Mouse (Mus musculus) stomach, postnatal 0 days (tissue): ENCODE data around the gene Phf1. TPM values are rescaled to one million over a fixed set of nuclear protein-coding genes. Genes with fewer than 3 reads are reported as not detected.
A peak's percentile ranks its signal among the peaks of the same experiment; 100 is the strongest.

Experiments
- ATAC-seq: fragments of 200-750 bp; cut with Nextera tagmentation; 2 replicates; pipeline ENCODE4 v1.8.0; 2017; ENCODE audit not compliant: low FRiP score, low TSS enrichment
- DNase-seq: peaks from one replicate; pipeline ENCODE4 v3.0.0-alpha.2; 2016; ENCODE audit warnings: low spot score
- H3K27ac ChIP-seq: fragments of 300-500 bp; sonication (generic); replicated peaks from 2 replicates; pipeline ENCODE4 v1.5.1; 2014; ENCODE audit warnings: mild to moderate bottlenecking, control low read depth
- H3K27me3 ChIP-seq: fragments of 300-500 bp; sonication (generic); 2 replicates; pipeline ENCODE4 v1.6.1; 2014; ENCODE audit warnings: low read length; ENCODE audit not compliant: control insufficient read depth, insufficient read depth
- H3K36me3 ChIP-seq: fragments of 300-500 bp; sonication (generic); 2 replicates; pipeline ENCODE4 v1.6.1; 2014; ENCODE audit warnings: low read length, mixed read lengths; ENCODE audit not compliant: control insufficient read depth, insufficient read depth
- H3K4me1 ChIP-seq: fragments of 300-500 bp; sonication (generic); replicated peaks from 2 replicates; pipeline ENCODE4 v1.6.1; 2014; ENCODE audit warnings: antibody characterized with exemption; ENCODE audit not compliant: control insufficient read depth, insufficient read depth
- H3K4me2 ChIP-seq: fragments of 300-500 bp; sonication (generic); replicated peaks from 2 replicates; pipeline ENCODE4 v1.6.1; 2014; ENCODE audit warnings: low read depth, mild to moderate bottlenecking, control low read depth, moderate library complexity
- H3K4me3 ChIP-seq: fragments of 300-500 bp; sonication (generic); 2 replicates; pipeline ENCODE4 v1.5.1; 2014; ENCODE audit warnings: low read depth, low read length, control low read depth
- H3K9ac ChIP-seq: fragments of 300-500 bp; sonication (generic); 2 replicates; pipeline ENCODE4 v1.6.1; 2014; ENCODE audit warnings: mild to moderate bottlenecking, low read length, control low read depth, mixed read lengths
- H3K9me3 ChIP-seq: fragments of 300-500 bp; sonication (generic); 2 replicates; pipeline ENCODE4 v1.6.1; 2016; ENCODE audit warnings: low read length; ENCODE audit not compliant: control insufficient read depth
- CTCF ChIP-seq: IDR thresholded peaks from 2 replicates; pipeline ENCODE4 v1.5.1; 2016; ENCODE audit warnings: antibody characterized with exemption, low read depth, mild to moderate bottlenecking, moderate library complexity
- EP300 ChIP-seq: optimal IDR thresholded peaks from 2 replicates; pipeline ENCODE3; 2016; ENCODE audit warnings: antibody characterized with exemption
- WGBS: fragments of 180-500 bp; shearing (Covaris S2); extraction: QIAGEN DNeasy Blood & Tissue Kit; methylation state at CpG from one replicate; pipeline ENCODE4 v1.1.7; 2014; 5-methylcytosine and 5-hydroxymethylcytosine counted together
- polyA plus RNA-seq: library from polyadenylated mRNA; unstranded; fragments of >200 nt; fragmentation: Nextera tagmentation; extraction: Ambion mirVana; gene quantifications from 2 replicates; pipeline ENCODE4 v1.2.1, GENCODE M21; 2015

The Phf1 gene
- polyA plus RNA-seq, 1 experiment from 2014 or later: 4.7 TPM

DNA sequence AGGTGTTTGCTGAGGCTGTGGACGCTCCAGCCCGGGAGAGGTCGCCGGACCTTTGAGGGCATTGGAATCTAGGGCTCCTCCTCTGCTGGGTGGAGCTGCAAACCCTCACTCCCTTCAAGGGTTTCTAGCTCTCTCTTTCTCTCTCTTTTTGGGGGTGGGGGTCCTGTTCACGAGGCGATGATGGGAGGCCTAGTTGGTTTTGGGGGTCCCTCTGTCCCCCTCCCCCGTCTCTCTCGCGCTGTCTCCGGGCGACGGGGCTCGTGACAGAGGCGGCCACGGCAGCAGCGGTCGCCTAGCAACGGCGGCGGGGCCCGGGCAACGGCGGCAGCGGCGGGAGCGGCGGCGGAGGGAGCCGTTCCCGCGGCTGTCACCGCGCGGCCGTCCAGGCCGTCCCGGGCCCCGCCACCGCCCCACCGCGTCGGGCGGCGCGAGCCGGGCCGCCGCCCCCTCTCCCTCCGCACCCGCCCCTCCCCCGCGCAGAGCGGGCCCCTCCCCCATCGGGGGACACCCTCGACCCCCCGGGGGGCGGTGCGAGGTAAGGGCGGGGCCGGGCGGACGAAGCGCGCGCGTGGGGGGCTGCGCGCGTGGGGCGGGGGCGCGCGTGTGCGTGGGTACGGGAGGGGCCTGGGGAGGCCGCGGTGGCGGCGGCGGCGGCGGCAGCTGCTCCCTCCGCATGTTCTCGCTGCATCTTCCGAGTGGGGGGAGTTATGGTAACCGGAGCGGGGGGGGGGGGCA, 15.6 kb downstream of the Phf1 start:
- Histone ChIP-seq H3K4me3 (peak overlapping the region; percentile 59), H3K27ac (0 out of 2 replicates have a peak overlapping the region, but pooled peaks have one; percentile 9), H3K4me1 (peaks cover 4% of the 10 kb centered on the region), H3K36me3 (no peaks in the 10 kb centered on the region), H3K9me3 (no peaks in the 10 kb centered on the region), H3K27me3 (no peaks in the 10 kb centered on the region), H3K4me2 (peak overlapping the region; percentile 100), H3K9ac (peak overlapping the region; percentile 67)
- TF ChIP-seq CTCF (peak; percentile 22), EP300 (no peak)
- DNase-seq: peak; percentile 52
- under 1% methylated on average over 39 of the region's 87 CpGs for WGBS
- ATAC-seq: no peak

DNA sequence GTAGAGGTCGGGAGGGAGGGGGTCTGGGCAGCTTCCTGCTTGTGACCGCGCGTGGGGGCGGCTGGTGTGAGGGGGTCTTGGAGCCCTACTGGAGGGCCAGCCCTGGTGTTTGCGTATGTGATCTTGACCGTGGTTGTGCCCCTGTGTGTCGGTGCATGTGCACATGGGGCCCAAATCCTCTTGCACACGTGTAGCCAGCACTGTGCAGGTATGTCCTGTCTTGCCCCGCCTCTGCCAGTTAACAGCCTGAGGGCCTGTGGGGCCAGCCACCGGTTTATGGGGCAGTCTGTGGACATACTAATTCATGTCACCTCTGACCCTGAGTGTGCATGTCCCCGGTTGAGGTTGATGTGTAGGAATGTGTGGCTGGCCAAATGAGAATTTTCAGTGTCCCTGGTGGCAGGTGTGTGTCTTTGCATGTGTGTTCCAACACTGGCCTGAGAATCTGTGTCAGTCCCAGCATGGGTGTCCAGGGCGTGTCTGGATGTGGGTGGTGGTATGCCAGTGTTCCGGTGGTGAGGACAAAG, 16.3 kb downstream of the Phf1 start:
- no peaks in the 10 kb centered on the region for H3K36me3 ChIP-seq
- ATAC-seq: peak; percentile 21
- no peaks in the 10 kb centered on the region for H3K27me3 ChIP-seq
- H3K4me3 ChIP-seq: peak overlapping the region; percentile 59
- TF ChIP-seq EP300: no peak
- TF ChIP-seq CTCF: peak; percentile 56
- peak overlapping the region; percentile 100 for H3K4me2 ChIP-seq
- H3K4me1 ChIP-seq: peaks cover 4% of the 10 kb centered on the region
- no peak for DNase-seq
- 13% methylated on average over 13 of the region's 14 CpGs for WGBS
- H3K9ac ChIP-seq: peak overlapping the region; percentile 67; the same call in 1 of the 2 replicates
- H3K9me3 ChIP-seq: no peaks in the 10 kb centered on the region
- no peak overlapping the region for H3K27ac ChIP-seq

DNA sequence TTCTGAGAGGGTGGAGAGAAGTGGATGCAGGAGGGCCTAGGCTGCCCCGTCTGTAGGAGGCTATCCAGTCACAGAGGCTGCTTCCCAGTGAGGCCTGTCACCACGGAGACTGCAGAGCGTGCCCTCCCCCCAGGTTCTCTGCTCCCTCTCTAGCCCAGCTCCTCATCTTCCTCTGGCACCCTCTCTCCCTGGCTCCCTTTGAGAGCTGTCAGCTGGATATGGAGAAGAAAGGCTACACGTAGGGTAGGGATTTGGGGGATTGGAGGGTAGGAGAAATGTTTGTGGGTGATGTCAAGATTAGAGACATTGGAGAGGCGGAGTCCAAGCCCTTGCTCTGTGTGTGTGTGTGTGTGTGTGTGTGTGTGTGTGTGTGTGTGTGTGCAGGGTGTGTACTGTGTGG, 17.0 kb downstream of the Phf1 start:
- Histone ChIP-seq H3K9me3 (no peaks in the 10 kb centered on the region), H3K9ac (no peak overlapping the region), H3K4me3 (no peak overlapping the region), H3K4me1 (peaks cover 4% of the 10 kb centered on the region), H3K4me2 (no peak overlapping the region), H3K36me3 (no peaks in the 10 kb centered on the region), H3K27me3 (no peaks in the 10 kb centered on the region), H3K27ac (no peak overlapping the region)
- WGBS: 39% methylated on average over 5 of the region's 5 CpGs
- DNase-seq (no peak), ATAC-seq (no peak)
- no peak for TF ChIP-seq CTCF

DNA sequence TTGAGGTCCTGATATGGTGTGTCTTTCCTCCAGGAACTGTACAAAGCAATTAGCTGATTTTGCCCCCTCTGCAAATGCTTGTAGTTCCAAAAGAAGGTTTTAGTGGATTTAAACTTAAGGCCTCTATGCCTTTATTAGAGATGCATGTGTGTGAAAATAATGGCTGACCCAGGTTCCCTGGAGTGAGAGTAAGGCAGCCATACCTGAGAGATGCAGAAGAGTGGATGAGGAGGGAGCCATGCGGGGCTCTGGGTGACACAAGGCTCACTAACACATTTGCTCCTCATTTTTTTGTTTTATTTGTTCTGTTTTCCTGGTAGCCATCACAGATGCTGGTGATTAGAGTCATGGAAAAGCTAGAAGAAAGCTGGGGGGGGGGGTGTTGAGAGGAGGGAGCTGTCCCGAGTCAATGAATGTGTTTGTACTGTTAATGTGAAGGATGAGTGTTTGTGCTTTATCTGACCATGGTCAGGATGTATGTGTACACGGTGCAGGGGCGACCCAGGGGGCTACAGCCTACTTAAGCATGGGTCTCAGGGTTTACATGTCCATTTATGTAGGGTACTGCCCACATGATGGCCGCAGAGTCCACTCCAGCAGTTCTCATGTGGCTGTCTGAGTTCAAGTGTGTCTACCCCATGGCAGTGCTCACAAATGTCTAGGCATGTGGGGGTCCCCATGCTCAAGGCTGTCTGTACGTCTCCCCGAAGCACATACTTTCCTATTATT, 17.9 kb downstream of the Phf1 start:
- Histone ChIP-seq H3K4me1 (peaks cover 4% of the 10 kb centered on the region), H3K36me3 (no peaks in the 10 kb centered on the region), H3K9me3 (no peaks in the 10 kb centered on the region), H3K4me2 (peak overlapping the region; percentile 49), H3K27ac (no peak overlapping the region), H3K9ac (peak overlapping the region; percentile 43), H3K27me3 (no peaks in the 10 kb centered on the region), H3K4me3 (peak overlapping the region; percentile 26)
- 27% methylated on average over 7 of the region's 7 CpGs for WGBS
- TF ChIP-seq EP300: no peak
- TF ChIP-seq CTCF: no peak
- ATAC-seq: no peak
- no peak for DNase-seq

DNA sequence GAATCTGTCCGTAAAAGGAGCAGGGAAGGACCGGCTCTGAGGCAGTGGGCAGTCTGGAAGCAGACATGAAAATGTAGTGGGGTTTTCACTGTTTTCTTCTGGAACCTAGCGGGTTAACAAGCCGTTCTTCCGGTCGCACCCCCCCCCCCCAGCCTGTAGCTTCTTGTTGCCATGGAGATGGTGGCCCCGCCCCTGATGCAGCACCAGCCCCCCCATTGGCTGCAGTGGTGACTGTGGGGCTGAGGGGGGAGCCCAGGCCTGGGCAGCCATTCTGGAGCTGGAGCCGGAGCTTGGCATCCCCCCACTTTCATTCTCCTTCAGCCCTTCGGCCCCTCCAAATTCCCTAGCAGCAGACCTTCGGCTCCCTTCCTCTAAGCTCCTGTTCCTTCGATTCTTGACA, 18.6 kb downstream of the Phf1 start:
- H3K27me3 ChIP-seq: no peaks in the 10 kb centered on the region
- TF ChIP-seq EP300 (no peak), CTCF (no peak)
- ATAC-seq (peak; percentile 39; the same call in 1 of the 2 replicates), DNase-seq (peak; percentile 78)
- peaks cover 4% of the 10 kb centered on the region for H3K4me1 ChIP-seq
- no peaks in the 10 kb centered on the region for H3K36me3 ChIP-seq
- 2% methylated on average over 8 of the region's 11 CpGs for whole genome bisulfite sequencing
- H3K9ac ChIP-seq: peak overlapping the region; percentile 43
- no peak overlapping the region for H3K27ac ChIP-seq
- H3K9me3 ChIP-seq: no peaks in the 10 kb centered on the region
- H3K4me3 ChIP-seq: peak overlapping the region; percentile 26
- H3K4me2 ChIP-seq: peak overlapping the region; percentile 49
